Mouse (Mus musculus): ENCODE data around the gene Mrgprf. TPM values are rescaled to one million over a fixed set of nuclear protein-coding genes. Genes with fewer than 3 reads are reported as not detected.

Mrgprf gene
- polyA plus RNA-seq, 1 experiment from 2014 or later, result 3.7 TPM

GRCm38 (mm10) chr7:145291847-145292246 is 8.8 kb upstream of the Mrgprf start:
- no peak overlapping the region for H3K27ac ChIP-seq (ENCODE audit: low read length)
- no peaks in the 10 kb centered on the region for H3K27me3 ChIP-seq (ENCODE audit: control insufficient read depth, insufficient read depth, low read length)
- no peaks in the 10 kb centered on the region for H3K4me1 ChIP-seq (ENCODE audit: control insufficient read depth, insufficient read depth, low read length)
- 90% methylated on average over 2 of the region's 2 CpGs for WGBS
- no peak overlapping the region for H3K9ac ChIP-seq (replicated peaks; ENCODE audit: low read depth, low read length)
- H3K4me3 ChIP-seq (ENCODE audit: low read depth, low read length), result no peak overlapping the region
- ATAC-seq (ENCODE audit: insufficient number of reproducible peaks, insufficient read depth, low FRiP score, low read depth), result no peak
- no peaks in the 10 kb centered on the region for H3K9me3 ChIP-seq (ENCODE audit: control insufficient read depth, low read depth, low read length)
- no peaks in the 10 kb centered on the region for H3K36me3 ChIP-seq (ENCODE audit: control insufficient read depth, insufficient read depth, low read length)
- H3K4me2 ChIP-seq (replicated peaks; ENCODE audit: low read depth, low read length), result no peak overlapping the region

GRCm38 (mm10) chr7:145292726-145293125 is 7.9 kb upstream of the Mrgprf start:
- no peak overlapping the region for H3K9ac ChIP-seq (replicated peaks; ENCODE audit: low read depth, low read length)
- H3K36me3 ChIP-seq (ENCODE audit: control insufficient read depth, insufficient read depth, low read length), result no peaks in the 10 kb centered on the region
- no peak overlapping the region for H3K4me3 ChIP-seq (ENCODE audit: low read depth, low read length)
- H3K27ac ChIP-seq (ENCODE audit: low read length), result no peak overlapping the region
- no peaks in the 10 kb centered on the region for H3K4me1 ChIP-seq (ENCODE audit: control insufficient read depth, insufficient read depth, low read length)
- no peak for ATAC-seq (ENCODE audit: insufficient number of reproducible peaks, insufficient read depth, low FRiP score, low read depth)
- 55% methylated on average over 2 of the region's 2 CpGs for WGBS
- H3K9me3 ChIP-seq (ENCODE audit: control insufficient read depth, low read depth, low read length), result no peaks in the 10 kb centered on the region
- no peaks in the 10 kb centered on the region for H3K27me3 ChIP-seq (ENCODE audit: control insufficient read depth, insufficient read depth, low read length)
- H3K4me2 ChIP-seq (replicated peaks; ENCODE audit: low read depth, low read length), result no peak overlapping the region

- H3K27ac ChIP-seq (ENCODE audit: low read length), result no peak overlapping the region
- H3K27me3 ChIP-seq (ENCODE audit: control insufficient read depth, insufficient read depth, low read length), result no peaks in the 10 kb centered on the region
- 36% methylated on average over 6 of the region's 6 CpGs for WGBS
- no peak overlapping the region for H3K4me3 ChIP-seq (ENCODE audit: low read depth, low read length)
- no peaks in the 10 kb centered on the region for H3K36me3 ChIP-seq (ENCODE audit: control insufficient read depth, insufficient read depth, low read length)
- H3K9me3 ChIP-seq (ENCODE audit: control insufficient read depth, low read depth, low read length), result no peaks in the 10 kb centered on the region
- ATAC-seq (ENCODE audit: insufficient number of reproducible peaks, insufficient read depth, low FRiP score, low read depth), result no peak
- H3K9ac ChIP-seq (replicated peaks; ENCODE audit: low read depth, low read length), result no peak overlapping the region
- 0 out of 2 replicates have a peak, but pooled peaks cover 3% of the 10 kb centered on the region for H3K4me1 ChIP-seq (ENCODE audit: control insufficient read depth, insufficient read depth, low read length)
- no peak overlapping the region for H3K4me2 ChIP-seq (replicated peaks; ENCODE audit: low read depth, low read length)
Measured at GRCm38 (mm10) chr7:145293859-145294258, 6.8 kb upstream of the Mrgprf start.

GRCm38 (mm10) chr7:145298666-145299490 is 1.8 kb upstream of the Mrgprf start:
- Histone ChIP-seq H3K4me3 (ENCODE audit: low read depth, low read length) (no peak overlapping the region), H3K27me3 (ENCODE audit: control insufficient read depth, insufficient read depth, low read length) (no peaks in the 10 kb centered on the region), H3K4me2 (replicated peaks; ENCODE audit: low read depth, low read length) (no peak overlapping the region), H3K9ac (replicated peaks; ENCODE audit: low read depth, low read length) (no peak overlapping the region), H3K4me1 (ENCODE audit: control insufficient read depth, insufficient read depth, low read length) (peaks cover 24% of the 10 kb centered on the region), H3K9me3 (ENCODE audit: control insufficient read depth, low read depth, low read length) (no peaks in the 10 kb centered on the region), H3K36me3 (ENCODE audit: control insufficient read depth, insufficient read depth, low read length) (no peaks in the 10 kb centered on the region), H3K27ac (ENCODE audit: low read length) (no peak overlapping the region)
- WGBS, result 58% methylated on average over 3 of the region's 3 CpGs
- no peak for ATAC-seq (ENCODE audit: insufficient number of reproducible peaks, insufficient read depth, low FRiP score, low read depth)

- WGBS, result 50% methylated on average over 7 of the region's 7 CpGs
- Histone ChIP-seq H3K4me2 (replicated peaks; ENCODE audit: low read depth, low read length) (no peak overlapping the region), H3K27ac (ENCODE audit: low read length) (peak overlapping the region; percentile 39; the same call in 1 of the 2 replicates), H3K9ac (replicated peaks; ENCODE audit: low read depth, low read length) (no peak overlapping the region), H3K36me3 (ENCODE audit: control insufficient read depth, insufficient read depth, low read length) (no peaks in the 10 kb centered on the region), H3K4me3 (ENCODE audit: low read depth, low read length) (no peak overlapping the region), H3K9me3 (ENCODE audit: control insufficient read depth, low read depth, low read length) (no peaks in the 10 kb centered on the region), H3K27me3 (ENCODE audit: control insufficient read depth, insufficient read depth, low read length) (no peaks in the 10 kb centered on the region), H3K4me1 (ENCODE audit: control insufficient read depth, insufficient read depth, low read length) (peaks cover 24% of the 10 kb centered on the region)
- no peak; the same call in 1 of the 2 replicates for ATAC-seq (ENCODE audit: insufficient number of reproducible peaks, insufficient read depth, low FRiP score, low read depth)
Measured at GRCm38 (mm10) chr7:145299562-145300320, 887 bp upstream of the Mrgprf start.

GRCm38 (mm10) chr7:145301008-145301340 is 346 bp downstream of the Mrgprf start:
- H3K4me1 ChIP-seq (ENCODE audit: control insufficient read depth, insufficient read depth, low read length), result peaks cover 24% of the 10 kb centered on the region
- ATAC-seq (ENCODE audit: insufficient number of reproducible peaks, insufficient read depth, low FRiP score, low read depth), result no peak
- no peaks in the 10 kb centered on the region for H3K9me3 ChIP-seq (ENCODE audit: control insufficient read depth, low read depth, low read length)
- no peaks in the 10 kb centered on the region for H3K36me3 ChIP-seq (ENCODE audit: control insufficient read depth, insufficient read depth, low read length)
- H3K27ac ChIP-seq (ENCODE audit: low read length), result no peak overlapping the region
- no peak overlapping the region for H3K9ac ChIP-seq (replicated peaks; ENCODE audit: low read depth, low read length)
- no peak overlapping the region for H3K4me3 ChIP-seq (ENCODE audit: low read depth, low read length)
- H3K4me2 ChIP-seq (replicated peaks; ENCODE audit: low read depth, low read length), result no peak overlapping the region
- H3K27me3 ChIP-seq (ENCODE audit: control insufficient read depth, insufficient read depth, low read length), result no peaks in the 10 kb centered on the region

GRCm38 (mm10) chr7:145301341-145302005 is 845 bp downstream of the Mrgprf start:
- no peak for ATAC-seq (ENCODE audit: insufficient number of reproducible peaks, insufficient read depth, low FRiP score, low read depth)
- H3K27me3 ChIP-seq (ENCODE audit: control insufficient read depth, insufficient read depth, low read length), result no peaks in the 10 kb centered on the region
- no peak overlapping the region for H3K4me3 ChIP-seq (ENCODE audit: low read depth, low read length)
- peaks cover 24% of the 10 kb centered on the region for H3K4me1 ChIP-seq (ENCODE audit: control insufficient read depth, insufficient read depth, low read length)
- H3K9me3 ChIP-seq (ENCODE audit: control insufficient read depth, low read depth, low read length), result no peaks in the 10 kb centered on the region
- no peak overlapping the region for H3K9ac ChIP-seq (replicated peaks; ENCODE audit: low read depth, low read length)
- WGBS, result 76% methylated on average over 6 of the region's 6 CpGs
- H3K27ac ChIP-seq (ENCODE audit: low read length), result peak overlapping the region; percentile 13; the same call in 1 of the 2 replicates
- H3K36me3 ChIP-seq (ENCODE audit: control insufficient read depth, insufficient read depth, low read length), result no peaks in the 10 kb centered on the region
- H3K4me2 ChIP-seq (replicated peaks; ENCODE audit: low read depth, low read length), result no peak overlapping the region

GRCm38 (mm10) chr7:145302488-145303285 is 2.1 kb downstream of the Mrgprf start:
- ATAC-seq (ENCODE audit: insufficient number of reproducible peaks, insufficient read depth, low FRiP score, low read depth), result peak; percentile 86
- no peak overlapping the region for H3K4me3 ChIP-seq (ENCODE audit: low read depth, low read length)
- 6% methylated on average over 20 of the region's 20 CpGs for WGBS
- H3K4me2 ChIP-seq (replicated peaks; ENCODE audit: low read depth, low read length), result peak overlapping the region; percentile 41
- H3K36me3 ChIP-seq (ENCODE audit: control insufficient read depth, insufficient read depth, low read length), result no peaks in the 10 kb centered on the region
- H3K9ac ChIP-seq (replicated peaks; ENCODE audit: low read depth, low read length), result no peak overlapping the region
- H3K4me1 ChIP-seq (ENCODE audit: control insufficient read depth, insufficient read depth, low read length), result peaks cover 24% of the 10 kb centered on the region
- peak overlapping the region; percentile 66 for H3K27ac ChIP-seq (ENCODE audit: low read length)
- no peaks in the 10 kb centered on the region for H3K9me3 ChIP-seq (ENCODE audit: control insufficient read depth, low read depth, low read length)
- no peaks in the 10 kb centered on the region for H3K27me3 ChIP-seq (ENCODE audit: control insufficient read depth, insufficient read depth, low read length)

Data from stomach, embryonic 14.5 days (tissue).